Mouse (Mus musculus): ENCODE measurements around the gene Olfr523.

DNA sequence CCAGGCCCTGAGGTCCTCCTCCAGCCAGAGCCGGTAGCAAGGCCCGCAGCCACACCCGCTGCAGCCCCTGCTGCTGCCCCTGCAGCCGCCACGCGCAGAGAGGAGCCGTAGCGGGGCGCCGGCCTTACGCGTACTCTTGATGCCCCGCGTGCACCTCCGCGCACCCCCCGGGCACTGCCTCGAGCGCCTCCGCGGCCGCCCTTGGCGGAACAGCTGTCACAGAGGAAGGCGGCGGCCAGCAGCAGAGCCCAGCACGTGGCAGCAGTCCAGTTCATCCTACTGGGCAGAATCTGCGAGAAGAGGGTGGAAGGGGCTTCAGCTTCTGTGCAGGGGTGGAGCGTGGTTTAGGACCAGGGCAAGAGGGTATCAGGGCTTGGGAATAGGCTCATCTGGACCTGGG, 19.6 kb upstream of the Olfr523 start:
- TF ChIP-seq CTCF (IDR thresholded peaks at IDR 0.05; ENCODE audit: extremely low read depth, insufficient read depth, low read length) (no peak), POLR2A (IDR thresholded peaks at IDR 0.05; ENCODE audit: extremely low read depth, insufficient read depth, low read length) (peak; percentile 11; the same call in 1 of the 2 replicates)
